Mouse (Mus musculus) kidney, embryonic 15.5 days (tissue): Measurements from ENCODE around the gene Dock1. TPM values are rescaled to one million over a fixed set of nuclear protein-coding genes. Genes with fewer than 3 reads are reported as not detected.

Experiments used
- ATAC-seq: fragments of 200-750 bp; cut with Nextera tagmentation; replicated peaks from 2 replicates; pipeline ENCODE4 v1.8.0; 2017; ENCODE audit warnings: moderate TSS enrichment; ENCODE audit not compliant: low FRiP score
- H3K27ac ChIP-seq: fragments of 300-500 bp; sonication (generic); 2 replicates; pipeline ENCODE4 v1.5.1; 2015; ENCODE audit warnings: mild to moderate bottlenecking, inconsistent platforms
- H3K27me3 ChIP-seq: fragments of 300-500 bp; sonication (generic); 2 replicates; pipeline ENCODE4 v1.6.1; 2015; ENCODE audit warnings: inconsistent platforms
- H3K36me3 ChIP-seq: fragments of 300-500 bp; sonication (generic); 2 replicates; pipeline ENCODE4 v1.6.1; 2015; ENCODE audit warnings: inconsistent platforms
- H3K4me1 ChIP-seq: fragments of 300-500 bp; sonication (generic); 2 replicates; pipeline ENCODE4 v1.6.1; 2015; ENCODE audit warnings: inconsistent platforms
- H3K4me2 ChIP-seq: fragments of 300-500 bp; sonication (generic); 2 replicates; pipeline ENCODE4 v1.6.1; 2015; ENCODE audit warnings: moderate library complexity, mild to moderate bottlenecking, inconsistent platforms
- H3K4me3 ChIP-seq: fragments of 300-500 bp; sonication (generic); replicated peaks from 2 replicates; pipeline ENCODE4 v1.5.1; 2015; ENCODE audit warnings: mild to moderate bottlenecking, inconsistent platforms
- H3K9ac ChIP-seq: fragments of 300-500 bp; sonication (generic); 2 replicates; pipeline ENCODE4 v1.6.1; 2015; ENCODE audit warnings: mild to moderate bottlenecking, inconsistent platforms
- H3K9me3 ChIP-seq: fragments of 300-500 bp; sonication (generic); replicated peaks from 2 replicates; pipeline ENCODE4 v1.6.1; 2016; ENCODE audit warnings: inconsistent platforms
- WGBS: fragments of 180-500 bp; shearing (Covaris S2); methylation state at CpG from one replicate; pipeline ENCODE4 v1.1.7; 2015; ENCODE audit warnings: mixed read lengths; 5-methylcytosine and 5-hydroxymethylcytosine counted together
- polyA plus RNA-seq: library from polyadenylated mRNA; unstranded; fragments of >200 nt; fragmentation: Nextera tagmentation; extraction: Ambion mirVana; gene quantifications from 2 replicates; pipeline ENCODE4 v1.2.1, GENCODE M21; 2015

Dock1 gene
- polyA plus RNA-seq, 1 experiment from 2014 or later, result 47.7 TPM

- Histone ChIP-seq H3K36me3 (peaks cover 34% of the 10 kb centered on the region), H3K4me2 (no peak overlapping the region), H3K9me3 (no peaks in the 10 kb centered on the region), H3K4me1 (peaks cover 14% of the 10 kb centered on the region), H3K27me3 (no peaks in the 10 kb centered on the region), H3K27ac (peak overlapping the region; percentile 58; the same call in 1 of the 2 replicates), H3K9ac (no peak overlapping the region), H3K4me3 (no peak overlapping the region)
- no peak for ATAC-seq
- 47% methylated on average over 11 of the region's 11 CpGs for WGBS
These were observed 55.4 kb downstream of the Dock1 start for GRCm38 (mm10) chr7:134725551-134726529.

- no peaks in the 10 kb centered on the region for H3K9me3 ChIP-seq
- H3K9ac ChIP-seq, result no peak overlapping the region
- H3K27ac ChIP-seq, result no peak overlapping the region
- H3K36me3 ChIP-seq, result peaks cover 42% of the 10 kb centered on the region
- no peak overlapping the region for H3K4me3 ChIP-seq
- WGBS, result 81% methylated on average over 5 of the region's 5 CpGs
- no peak overlapping the region for H3K4me2 ChIP-seq
- H3K27me3 ChIP-seq, result no peaks in the 10 kb centered on the region
- H3K4me1 ChIP-seq, result peaks cover 14% of the 10 kb centered on the region
- no peak for ATAC-seq
These were observed 56.2 kb downstream of the Dock1 start for GRCm38 (mm10) chr7:134726530-134727258.

GRCm38 (mm10) chr7:134729348-134729747 is 58.9 kb downstream of the Dock1 start:
- Histone ChIP-seq H3K9me3 (no peaks in the 10 kb centered on the region), H3K4me2 (no peak overlapping the region), H3K9ac (no peak overlapping the region), H3K27ac (no peak overlapping the region), H3K4me1 (peaks cover 14% of the 10 kb centered on the region), H3K4me3 (no peak overlapping the region), H3K27me3 (no peaks in the 10 kb centered on the region), H3K36me3 (peaks cover 64% of the 10 kb centered on the region)
- no peak for ATAC-seq

- H3K9me3 ChIP-seq, result no peaks in the 10 kb centered on the region
- no peaks in the 10 kb centered on the region for H3K27me3 ChIP-seq
- no peak overlapping the region for H3K27ac ChIP-seq
- H3K4me1 ChIP-seq, result peaks cover 6% of the 10 kb centered on the region
- no peak overlapping the region for H3K9ac ChIP-seq
- H3K36me3 ChIP-seq, result peaks cover 76% of the 10 kb centered on the region
- 95% methylated on average over 3 of the region's 3 CpGs for WGBS
- no peak overlapping the region for H3K4me3 ChIP-seq
- no peak for ATAC-seq
- no peak overlapping the region for H3K4me2 ChIP-seq
These were observed 60.1 kb downstream of the Dock1 start for GRCm38 (mm10) chr7:134730406-134731126.

- Histone ChIP-seq H3K36me3 (peaks cover 96% of the 10 kb centered on the region), H3K27ac (no peak overlapping the region), H3K4me2 (no peak overlapping the region), H3K4me1 (no peaks in the 10 kb centered on the region), H3K9me3 (no peaks in the 10 kb centered on the region), H3K9ac (no peak overlapping the region), H3K4me3 (no peak overlapping the region), H3K27me3 (no peaks in the 10 kb centered on the region)
- ATAC-seq, result no peak
- WGBS, result 90% methylated on average over 4 of the region's 4 CpGs
These were observed 76.6 kb downstream of the Dock1 start for GRCm38 (mm10) chr7:134747059-134747458.

- no peaks in the 10 kb centered on the region for H3K27me3 ChIP-seq
- H3K4me3 ChIP-seq, result no peak overlapping the region
- 98% methylated on average over 3 of the region's 3 CpGs for WGBS
- no peak overlapping the region for H3K4me2 ChIP-seq
- no peak overlapping the region for H3K9ac ChIP-seq
- H3K4me1 ChIP-seq, result no peaks in the 10 kb centered on the region
- H3K27ac ChIP-seq, result no peak overlapping the region
- no peaks in the 10 kb centered on the region for H3K9me3 ChIP-seq
- peaks cover 96% of the 10 kb centered on the region for H3K36me3 ChIP-seq
- ATAC-seq, result no peak
These were observed 77.9 kb downstream of the Dock1 start for GRCm38 (mm10) chr7:134748376-134748775.

- no peak overlapping the region for H3K9ac ChIP-seq
- 95% methylated on average over 1 of the region's 1 CpGs for WGBS
- H3K9me3 ChIP-seq, result no peaks in the 10 kb centered on the region
- no peaks in the 10 kb centered on the region for H3K4me1 ChIP-seq
- H3K27ac ChIP-seq, result no peak overlapping the region
- H3K4me3 ChIP-seq, result no peak overlapping the region
- ATAC-seq, result no peak
- H3K36me3 ChIP-seq, result peaks cover 91% of the 10 kb centered on the region
- H3K27me3 ChIP-seq, result no peaks in the 10 kb centered on the region
- no peak overlapping the region for H3K4me2 ChIP-seq
These were observed 79.2 kb downstream of the Dock1 start for GRCm38 (mm10) chr7:134749613-134750012.

- no peak overlapping the region for H3K9ac ChIP-seq
- no peak overlapping the region for H3K27ac ChIP-seq
- no peak for ATAC-seq
- H3K4me1 ChIP-seq, result no peaks in the 10 kb centered on the region
- H3K36me3 ChIP-seq, result peaks cover 94% of the 10 kb centered on the region
- H3K9me3 ChIP-seq, result no peaks in the 10 kb centered on the region
- 94% methylated on average over 3 of the region's 3 CpGs for WGBS
- H3K4me2 ChIP-seq, result no peak overlapping the region
- H3K27me3 ChIP-seq, result no peaks in the 10 kb centered on the region
- no peak overlapping the region for H3K4me3 ChIP-seq
These were observed 81.0 kb downstream of the Dock1 start for GRCm38 (mm10) chr7:134751496-134751895.

GRCm38 (mm10) chr7:134753417-134753816 is 83.0 kb downstream of the Dock1 start:
- no peak for ATAC-seq
- peaks cover 94% of the 10 kb centered on the region for H3K36me3 ChIP-seq
- 71% methylated on average over 5 of the region's 5 CpGs for WGBS
- no peaks in the 10 kb centered on the region for H3K9me3 ChIP-seq
- H3K27me3 ChIP-seq, result no peaks in the 10 kb centered on the region
- H3K4me3 ChIP-seq, result no peak overlapping the region
- H3K4me2 ChIP-seq, result no peak overlapping the region
- H3K9ac ChIP-seq, result no peak overlapping the region
- H3K4me1 ChIP-seq, result no peaks in the 10 kb centered on the region
- H3K27ac ChIP-seq, result no peak overlapping the region

- 88% methylated on average over 7 of the region's 7 CpGs for WGBS
These were observed 87.2 kb downstream of the Dock1 start for GRCm38 (mm10) chr7:134757605-134758004.

GRCm38 (mm10) chr7:134761799-134762198 is 91.3 kb downstream of the Dock1 start:
- Histone ChIP-seq H3K9me3 (no peaks in the 10 kb centered on the region), H3K9ac (no peak overlapping the region), H3K4me3 (no peak overlapping the region), H3K36me3 (peaks cover 100% of the 10 kb centered on the region), H3K27me3 (no peaks in the 10 kb centered on the region), H3K4me2 (no peak overlapping the region), H3K4me1 (no peaks in the 10 kb centered on the region), H3K27ac (no peak overlapping the region)
- ATAC-seq, result no peak
- WGBS, result 85% methylated on average over 4 of the region's 4 CpGs

More at GRCm38 (mm10) chr7:134757605-134758004, 87.2 kb downstream of the Dock1 start:
- Histone ChIP-seq H3K4me2 (no peak overlapping the region), H3K4me3 (no peak overlapping the region), H3K27ac (no peak overlapping the region), H3K9ac (no peak overlapping the region), H3K27me3 (no peaks in the 10 kb centered on the region), H3K36me3 (peaks cover 95% of the 10 kb centered on the region), H3K4me1 (no peaks in the 10 kb centered on the region), H3K9me3 (no peaks in the 10 kb centered on the region)
- no peak for ATAC-seq

GRCm38 (mm10) chr7:134765130-134765529 is 94.7 kb downstream of the Dock1 start:
- Histone ChIP-seq H3K9ac (no peak overlapping the region), H3K9me3 (no peaks in the 10 kb centered on the region), H3K27me3 (no peaks in the 10 kb centered on the region), H3K27ac (no peak overlapping the region), H3K36me3 (peaks cover 100% of the 10 kb centered on the region), H3K4me3 (no peak overlapping the region), H3K4me2 (no peak overlapping the region), H3K4me1 (no peaks in the 10 kb centered on the region)
- 24% methylated on average over 13 of the region's 13 CpGs for WGBS
- peak; percentile 67; the same call in 1 of the 2 replicates for ATAC-seq
